Mouse (Mus musculus): ENCODE measurements around the gene Lrrn4.

GRCm38 (mm10) chr2:132873657-132874326 lies 6.9 kb downstream of the Lrrn4 start:
- TF ChIP-seq CTCF (IDR thresholded peaks at IDR 0.05; ENCODE audit: extremely low read depth, insufficient read length, insufficient replicate concordance, low read depth, low read length) (no peak), POLR2A (IDR thresholded peaks at IDR 0.05; ENCODE audit: low read depth, low read length) (no peak)
